Mouse (Mus musculus) bone marrow, adult 2 months (tissue): Measurements from ENCODE around the gene Mfsd5. TPM values are rescaled to one million over a fixed set of nuclear protein-coding genes. Genes with fewer than 3 reads are reported as not detected.
A peak's percentile ranks its signal among the peaks of the same experiment; 100 is the strongest.

ENCODE experiments used
- H3K27ac ChIP-seq: fragments of 200-500 bp; 2 replicates; pipeline ENCODE4 v1.5.1; 2012; ENCODE audit warnings: low read depth, mild to moderate bottlenecking, control low read depth, inconsistent platforms, low read length; ENCODE audit not compliant: control insufficient read depth, poor library complexity, insufficient read depth
- H3K4me1 ChIP-seq: fragments of 200-500 bp; 2 replicates; pipeline ENCODE4 v1.6.1; 2011; ENCODE audit warnings: low read length; ENCODE audit not compliant: control insufficient read depth, insufficient read depth
- H3K4me3 ChIP-seq: fragments of 200-500 bp; replicated peaks from 2 replicates; pipeline ENCODE3; 2011; ENCODE audit warnings: mild to moderate bottlenecking, low read depth, low read length, control low read depth; ENCODE audit not compliant: control insufficient read depth
- CTCF ChIP-seq: fragments of 200-500 bp; IDR thresholded peaks from 2 replicates; pipeline ENCODE4 v1.5.1; 2011; ENCODE audit warnings: low read length, control low read depth; ENCODE audit not compliant: control insufficient read depth, insufficient read depth
- POLR2A ChIP-seq: fragments of 200-500 bp; IDR thresholded peaks from 2 replicates; pipeline ENCODE4 v1.6.1; 2011; ENCODE audit warnings: low read depth, mild to moderate bottlenecking, control low read depth, low read length, borderline replicate concordance; ENCODE audit not compliant: control insufficient read depth
- WGBS: fragments of 180-500 bp; shearing (Covaris S2); methylation state at CpG from one replicate; pipeline ENCODE4 v1.1.7; 2018; 5-methylcytosine and 5-hydroxymethylcytosine counted together
- polyA plus RNA-seq: library from polyadenylated mRNA; stranded (reverse); fragments of >200 nt; gene quantifications from 2 replicates; pipeline ENCODE4 v1.2.4, GENCODE M21; 2011; ENCODE audit warnings: low replicate concordance; ENCODE audit not compliant: missing spikeins, insufficient read depth, insufficient read length

Gene Mfsd5
- polyA plus RNA-seq, 1 experiment, result 13.5 TPM

DNA sequence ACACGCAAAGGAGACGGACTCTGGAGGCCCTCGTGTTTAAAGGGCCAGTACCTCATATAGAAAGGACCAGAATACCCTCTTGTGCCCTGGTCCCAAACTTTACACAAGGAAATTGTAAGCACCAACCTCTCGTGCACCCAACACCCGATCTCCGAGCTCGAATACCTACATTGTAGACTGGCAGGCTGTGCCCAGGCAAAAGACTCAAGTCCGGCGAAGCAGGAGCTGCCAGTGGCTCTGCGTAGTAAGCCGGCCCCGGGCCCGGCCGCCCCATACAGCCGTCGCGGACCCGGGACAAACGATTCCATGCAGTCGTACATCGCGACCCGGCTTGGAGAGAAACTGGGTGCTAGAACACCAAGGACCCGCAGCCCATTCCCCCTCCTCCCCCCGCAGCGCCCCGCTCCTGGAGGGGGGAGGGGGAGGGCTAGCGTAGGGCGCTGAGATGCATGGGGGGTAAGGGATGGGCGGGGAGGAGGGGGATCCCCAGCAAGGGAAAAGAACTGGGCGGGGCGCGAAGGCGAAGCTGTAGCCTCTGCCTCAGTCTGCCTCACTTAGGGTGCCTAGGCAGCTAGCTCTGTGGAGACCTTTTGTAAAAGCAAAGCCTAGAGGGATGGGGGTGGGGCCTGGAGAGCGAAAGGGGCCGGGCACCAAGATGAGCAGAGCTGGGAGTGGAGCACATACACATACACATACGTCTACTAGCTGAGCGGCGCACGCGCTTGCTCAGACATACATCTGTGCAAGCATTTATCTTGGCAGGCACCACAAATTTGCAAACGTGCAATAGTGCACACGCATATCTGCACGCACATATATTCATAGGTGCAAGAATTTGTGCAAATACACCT, 33.1 kb upstream of the Mfsd5 start:
- Histone ChIP-seq H3K4me1 (peaks cover 1% of the 10 kb centered on the region; the same call in 1 of the 2 replicates), H3K27ac (peak overlapping the region; percentile 81), H3K4me3 (peak overlapping the region; percentile 85)
- TF ChIP-seq CTCF (no peak), POLR2A (peak; percentile 76)
- 1% methylated on average over 44 of the region's 44 CpGs for WGBS

DNA sequence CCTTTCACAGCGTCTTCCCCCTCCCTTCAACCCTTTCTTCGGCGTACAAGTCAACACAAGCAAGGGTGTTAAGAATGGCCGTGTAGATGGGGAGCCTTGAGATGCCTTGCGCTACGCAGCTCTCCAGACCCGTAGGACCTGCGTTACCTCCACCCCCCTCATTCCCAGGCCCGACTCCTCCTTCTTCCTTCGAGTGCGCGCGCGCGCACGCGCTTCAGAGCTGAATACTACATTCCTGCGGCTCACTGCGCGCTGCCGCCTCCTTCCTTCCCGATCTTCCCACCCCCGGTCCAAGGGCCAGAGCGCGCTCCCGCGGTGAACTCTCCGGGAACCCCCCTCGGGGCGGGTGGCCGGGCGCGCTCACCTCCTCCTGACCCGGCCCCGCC, 32.4 kb upstream of the Mfsd5 start:
- TF ChIP-seq POLR2A (peak; percentile 40; the same call in 1 of the 2 replicates), CTCF (no peak)
- WGBS, result under 1% methylated on average over 32 of the region's 35 CpGs
- peak overlapping the region; percentile 81 for H3K27ac ChIP-seq
- peak overlapping the region; percentile 85 for H3K4me3 ChIP-seq
- peaks cover 1% of the 10 kb centered on the region; the same call in 1 of the 2 replicates for H3K4me1 ChIP-seq

DNA sequence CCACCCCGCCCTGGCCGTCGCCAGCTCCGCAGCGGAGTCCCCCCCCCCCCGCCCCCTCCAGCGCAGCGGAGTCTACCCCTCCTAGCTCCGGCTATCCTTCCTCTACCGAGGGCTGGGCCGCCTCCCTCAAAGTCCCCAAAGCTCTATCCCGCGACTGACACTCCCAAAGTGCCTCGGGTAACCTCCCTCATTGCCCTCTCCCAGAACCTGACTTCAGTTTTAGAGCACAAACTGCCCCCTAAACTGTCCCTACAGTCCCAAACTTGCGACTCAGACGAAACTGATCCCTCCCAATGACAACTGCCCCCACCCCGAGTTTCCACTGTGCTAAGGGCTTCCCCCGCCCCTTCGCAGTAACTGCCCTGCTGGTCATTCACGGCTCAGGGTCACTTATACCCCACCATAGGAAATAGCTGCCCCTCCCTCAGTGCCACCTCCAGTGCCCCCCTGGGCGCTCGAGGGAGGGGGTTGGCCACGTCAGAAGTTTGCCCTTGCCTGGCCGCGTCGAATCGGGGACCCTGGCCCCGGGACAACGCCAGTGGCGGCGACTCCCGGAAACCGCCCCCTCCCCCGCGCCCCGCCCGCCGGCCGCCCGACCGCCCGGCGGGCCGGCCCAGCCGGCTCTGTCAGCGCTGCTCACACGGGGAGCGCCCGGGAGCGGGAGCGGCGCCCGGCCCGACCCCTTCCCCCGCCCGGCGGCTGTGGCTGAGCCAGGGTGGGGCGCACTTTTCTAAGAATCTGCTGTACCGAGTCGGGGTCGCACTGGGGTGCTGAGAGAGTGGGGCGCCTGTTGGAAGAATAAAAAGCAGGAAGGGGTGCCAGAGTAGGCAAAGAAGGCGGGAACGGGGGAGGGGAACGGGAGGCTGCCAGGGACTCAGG, 31.8 kb upstream of the Mfsd5 start:
- peaks cover 1% of the 10 kb centered on the region; the same call in 1 of the 2 replicates for H3K4me1 ChIP-seq
- 0 out of 2 replicates have a peak, but pooled peaks have one; percentile 7 for TF ChIP-seq POLR2A
- no peak for TF ChIP-seq CTCF

DNA sequence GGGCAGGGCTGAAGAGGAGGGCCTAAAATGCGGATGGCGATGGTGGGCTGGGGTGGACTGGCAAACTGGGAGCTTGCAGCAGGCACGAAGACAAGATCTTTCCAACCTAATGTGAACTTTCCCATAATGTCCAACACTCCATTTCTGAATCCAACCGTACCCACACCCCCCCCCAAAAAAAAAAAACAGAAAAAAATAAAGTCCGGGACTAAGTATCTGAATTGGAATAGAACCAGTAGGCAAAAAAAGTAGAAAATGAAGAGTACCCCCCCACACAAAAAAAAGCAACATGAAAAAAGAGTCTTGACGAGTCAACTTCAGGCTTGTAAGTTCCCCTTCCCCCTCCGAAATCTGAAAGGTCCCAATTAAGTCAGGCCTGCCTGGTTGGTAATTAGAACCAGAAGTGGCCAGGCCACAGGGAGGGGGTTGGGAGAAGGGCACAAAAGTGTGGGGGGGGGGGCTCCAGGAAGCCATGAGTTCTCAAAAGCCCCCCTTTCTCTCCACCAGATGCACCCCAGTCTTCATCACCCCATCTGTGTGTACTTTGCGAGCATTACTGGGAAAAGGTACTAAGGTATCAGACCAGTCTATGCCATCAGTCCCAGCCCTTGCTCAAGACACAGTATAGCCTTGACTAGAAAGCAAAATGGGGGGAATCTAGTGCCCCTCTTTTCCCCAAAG, 31.0 kb upstream of the Mfsd5 start:
- TF ChIP-seq CTCF, result no peak
- TF ChIP-seq POLR2A, result no peak
- peak overlapping the region; percentile 91; the same call in 1 of the 2 replicates for H3K27ac ChIP-seq
- H3K4me1 ChIP-seq, result peaks cover 1% of the 10 kb centered on the region; the same call in 1 of the 2 replicates
- H3K4me3 ChIP-seq, result peak overlapping the region; percentile 35
- WGBS, result 12% methylated on average over 8 of the region's 8 CpGs

More for the DNA sequence above, 31.8 kb upstream of the Mfsd5 start:
- Histone ChIP-seq H3K27ac (peak overlapping the region; percentile 91), H3K4me3 (peak overlapping the region; percentile 67)
- under 1% methylated on average over 58 of the region's 65 CpGs for WGBS

DNA sequence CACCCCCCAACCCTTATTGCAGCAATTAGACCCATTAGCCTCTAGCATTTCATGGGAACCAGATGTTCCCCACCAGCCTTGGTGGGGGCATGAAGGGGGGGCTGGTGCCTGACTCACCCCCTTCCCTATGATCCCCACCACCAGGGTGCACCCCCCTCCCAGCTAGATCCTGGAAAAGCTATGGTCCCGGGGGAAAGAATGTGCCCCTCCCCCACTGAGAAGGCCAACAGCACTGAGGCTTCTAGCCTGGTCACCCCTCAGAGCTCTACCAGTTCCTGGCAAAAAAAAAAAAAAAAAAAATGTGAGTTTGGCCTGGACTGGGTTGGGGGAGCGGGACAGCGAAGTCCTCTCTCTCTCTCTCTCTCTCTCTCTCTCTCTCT, 30.5 kb upstream of the Mfsd5 start:
- H3K4me1 ChIP-seq, result peaks cover 1% of the 10 kb centered on the region; the same call in 1 of the 2 replicates
- 35% methylated on average over 3 of the region's 3 CpGs for WGBS
- H3K4me3 ChIP-seq, result no peak overlapping the region
- no peak overlapping the region for H3K27ac ChIP-seq
- TF ChIP-seq POLR2A (no peak), CTCF (no peak)

DNA sequence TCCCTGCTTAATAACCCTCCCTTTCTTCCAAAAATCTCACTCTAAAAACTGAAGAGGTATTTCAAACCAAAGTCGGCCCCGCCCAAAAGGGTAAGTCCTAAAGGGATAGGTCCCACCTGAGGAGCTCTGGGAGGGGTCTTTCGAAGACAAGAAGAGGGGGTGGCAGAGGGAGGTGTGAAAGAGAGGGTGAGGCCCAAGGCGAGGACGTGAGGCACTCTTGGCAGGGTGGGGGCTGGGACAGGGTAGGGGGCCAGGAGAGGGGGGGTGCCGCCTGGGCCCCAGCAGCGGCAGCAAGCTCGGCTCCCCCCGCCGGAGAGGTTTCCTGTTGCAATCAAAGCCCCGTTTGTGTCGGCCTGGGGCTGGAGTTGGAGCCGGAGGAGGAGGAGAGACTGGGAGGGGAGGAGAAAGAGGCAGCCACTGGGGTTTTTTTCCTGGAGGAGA, 30.0 kb upstream of the Mfsd5 start:
- Histone ChIP-seq H3K27ac (no peak overlapping the region), H3K4me3 (no peak overlapping the region), H3K4me1 (no peaks in the 10 kb centered on the region; the same call in 1 of the 2 replicates)
- no peak for TF ChIP-seq POLR2A
- no peak for TF ChIP-seq CTCF
- WGBS, result 12% methylated on average over 13 of the region's 13 CpGs

DNA sequence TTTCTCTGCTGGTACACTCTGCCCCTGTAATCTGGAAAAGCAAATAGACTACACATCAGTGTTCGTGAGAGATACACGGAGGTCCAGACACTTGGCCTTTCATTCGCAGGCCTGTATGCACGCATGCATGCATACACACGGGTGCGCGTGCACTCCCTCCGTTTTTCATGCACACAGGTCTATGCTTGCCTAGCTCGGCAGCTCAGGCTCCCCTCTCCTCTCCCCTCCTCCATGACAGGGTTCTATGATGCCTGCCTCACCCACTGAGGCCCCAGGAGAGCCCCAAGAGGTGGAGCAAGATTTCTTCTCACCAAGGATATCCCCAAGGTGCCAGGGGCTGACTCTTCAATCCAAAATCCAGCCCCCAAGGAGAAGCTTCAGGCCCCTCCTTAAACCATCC, 29.3 kb upstream of the Mfsd5 start:
- H3K4me1 ChIP-seq, result no peaks in the 10 kb centered on the region; the same call in 1 of the 2 replicates
- no peak for TF ChIP-seq CTCF
- no peak for TF ChIP-seq POLR2A
- WGBS, result 80% methylated on average over 9 of the region's 9 CpGs
- no peak overlapping the region for H3K4me3 ChIP-seq
- no peak overlapping the region for H3K27ac ChIP-seq

DNA sequence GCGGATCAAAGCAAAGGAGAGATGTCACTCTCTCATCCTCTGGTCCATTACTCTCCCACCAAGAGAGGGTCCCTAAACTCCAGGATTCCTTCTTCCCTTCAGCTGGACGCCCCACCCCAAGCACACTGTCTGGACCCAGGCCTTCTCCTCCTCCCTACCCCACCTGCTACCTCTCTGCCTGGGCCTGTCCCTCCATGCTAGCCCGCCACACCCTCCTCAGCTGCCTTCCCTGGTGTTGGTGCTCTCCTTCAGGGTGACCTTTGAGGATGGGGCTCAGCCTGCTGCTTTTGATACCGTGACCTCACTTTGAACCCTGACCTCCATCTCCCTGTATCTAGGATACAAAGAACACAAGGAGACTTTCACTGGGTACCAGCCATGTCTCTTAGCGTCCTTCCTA, 28.7 kb upstream of the Mfsd5 start:
- no peak overlapping the region for H3K27ac ChIP-seq
- 80% methylated on average over 5 of the region's 5 CpGs for WGBS
- TF ChIP-seq CTCF (no peak), POLR2A (no peak)
- H3K4me3 ChIP-seq, result no peak overlapping the region
- H3K4me1 ChIP-seq, result no peaks in the 10 kb centered on the region
